Mouse (Mus musculus): Measurements from ENCODE around the gene Rnf130. TPM values are rescaled to one million over a fixed set of nuclear protein-coding genes. Genes with fewer than 3 reads are reported as not detected.

The Rnf130 gene
- polyA plus RNA-seq, 1 experiment from 2014 or later: 46.5 TPM

DNA sequence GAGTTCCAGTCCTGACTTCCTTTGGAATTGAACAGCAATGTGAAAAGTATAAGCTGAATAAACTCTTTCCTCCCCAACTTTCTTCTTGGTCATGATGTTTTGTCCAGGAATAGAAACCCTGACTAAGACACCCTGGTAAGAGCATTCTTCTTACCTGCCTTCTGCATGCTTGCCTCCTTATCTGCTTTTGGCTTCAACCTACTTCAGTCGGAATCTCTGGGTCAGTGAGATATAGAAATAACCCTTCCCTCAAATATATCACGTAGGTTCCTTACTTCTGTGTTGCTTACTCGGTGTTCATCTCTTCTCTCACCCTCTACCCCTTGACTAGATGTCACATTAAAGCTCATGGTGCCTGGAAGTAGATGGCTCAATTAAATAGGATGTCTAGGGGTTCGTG, 19.3 kb downstream of the Rnf130 start:
- Histone ChIP-seq H3K4me1 (replicated peaks; ENCODE audit: control insufficient read depth, insufficient read depth, low read length) (no peaks in the 10 kb centered on the region), H3K4me3 (ENCODE audit: low read depth, low read length) (no peak overlapping the region)

DNA sequence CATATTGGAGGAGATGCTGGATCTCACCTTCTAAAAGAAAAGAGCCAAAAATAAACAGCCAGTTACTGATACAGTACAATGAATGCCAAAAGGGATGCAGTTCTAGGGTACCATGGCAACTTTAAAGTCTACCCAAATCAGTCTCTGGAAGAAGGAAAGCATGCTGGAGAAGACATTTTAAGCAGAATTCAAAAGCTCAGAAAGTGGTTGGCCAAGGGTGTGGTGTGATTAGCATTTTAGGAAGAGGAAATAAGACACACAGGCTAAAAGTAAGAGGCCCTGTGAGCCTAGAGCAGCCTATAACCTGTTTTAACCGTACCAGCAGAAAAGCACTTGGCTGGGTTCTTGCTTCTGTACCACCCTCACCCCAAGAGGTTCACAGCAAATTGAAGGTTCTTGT, 22.5 kb downstream of the Rnf130 start:
- H3K4me1 ChIP-seq (replicated peaks; ENCODE audit: control insufficient read depth, insufficient read depth, low read length): no peaks in the 10 kb centered on the region
- 70% methylated on average over 1 of the region's 1 CpGs for WGBS
- no peak overlapping the region for H3K9ac ChIP-seq (ENCODE audit: low read depth, low read length)
- no peak overlapping the region for H3K4me3 ChIP-seq (ENCODE audit: low read depth, low read length)
- H3K4me2 ChIP-seq (replicated peaks; ENCODE audit: low read depth): no peak overlapping the region
- ATAC-seq: no peak
- no peak overlapping the region for H3K27ac ChIP-seq (ENCODE audit: low read depth, low read length)
- no peaks in the 10 kb centered on the region for H3K36me3 ChIP-seq (ENCODE audit: control insufficient read depth, insufficient read depth)
- no peak for TF ChIP-seq CTCF (IDR thresholded peaks at IDR 0.05; ENCODE audit: low read depth)
- H3K27me3 ChIP-seq (replicated peaks; ENCODE audit: control insufficient read depth, insufficient read depth, low read length): no peaks in the 10 kb centered on the region
- no peaks in the 10 kb centered on the region for H3K9me3 ChIP-seq (ENCODE audit: control insufficient read depth)

More for the DNA sequence above, 19.3 kb downstream of the Rnf130 start:
- no peak for TF ChIP-seq CTCF (IDR thresholded peaks at IDR 0.05; ENCODE audit: low read depth)
- WGBS: 84% methylated on average over 4 of the region's 4 CpGs
- H3K4me2 ChIP-seq (replicated peaks; ENCODE audit: low read depth): no peak overlapping the region
- ATAC-seq: no peak
- H3K36me3 ChIP-seq (ENCODE audit: control insufficient read depth, insufficient read depth): no peaks in the 10 kb centered on the region
- H3K9ac ChIP-seq (ENCODE audit: low read depth, low read length): no peak overlapping the region
- no peaks in the 10 kb centered on the region for H3K9me3 ChIP-seq (ENCODE audit: control insufficient read depth)
- no peak overlapping the region for H3K27ac ChIP-seq (ENCODE audit: low read depth, low read length)
- H3K27me3 ChIP-seq (replicated peaks; ENCODE audit: control insufficient read depth, insufficient read depth, low read length): no peaks in the 10 kb centered on the region

DNA sequence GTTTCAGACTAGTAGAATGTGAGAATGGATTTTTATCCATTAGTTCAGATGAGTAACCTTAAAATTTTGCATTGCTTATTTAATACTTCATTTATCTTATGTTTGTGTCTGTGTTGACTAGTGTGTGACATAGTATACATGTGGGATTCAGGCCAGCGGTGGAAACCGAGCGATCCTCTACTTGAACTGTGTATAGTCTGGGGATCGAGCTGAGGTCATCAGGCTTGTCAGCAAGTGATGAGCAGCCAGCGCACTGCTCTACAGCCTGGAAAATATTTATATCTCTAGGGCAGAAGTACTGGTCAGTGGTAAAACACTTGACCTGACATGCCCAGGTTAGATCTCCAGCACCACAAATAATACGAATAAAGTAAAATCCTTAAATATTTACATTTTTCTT, 23.0 kb downstream of the Rnf130 start:
- Histone ChIP-seq H3K4me2 (replicated peaks; ENCODE audit: low read depth) (no peak overlapping the region), H3K9ac (ENCODE audit: low read depth, low read length) (no peak overlapping the region), H3K27me3 (replicated peaks; ENCODE audit: control insufficient read depth, insufficient read depth, low read length) (no peaks in the 10 kb centered on the region), H3K4me3 (ENCODE audit: low read depth, low read length) (no peak overlapping the region), H3K4me1 (replicated peaks; ENCODE audit: control insufficient read depth, insufficient read depth, low read length) (no peaks in the 10 kb centered on the region), H3K9me3 (ENCODE audit: control insufficient read depth) (no peaks in the 10 kb centered on the region), H3K36me3 (ENCODE audit: control insufficient read depth, insufficient read depth) (no peaks in the 10 kb centered on the region), H3K27ac (ENCODE audit: low read depth, low read length) (no peak overlapping the region)
- no peak for TF ChIP-seq CTCF (IDR thresholded peaks at IDR 0.05; ENCODE audit: low read depth)
- 65% methylated on average over 6 of the region's 6 CpGs for WGBS
- no peak for ATAC-seq

DNA sequence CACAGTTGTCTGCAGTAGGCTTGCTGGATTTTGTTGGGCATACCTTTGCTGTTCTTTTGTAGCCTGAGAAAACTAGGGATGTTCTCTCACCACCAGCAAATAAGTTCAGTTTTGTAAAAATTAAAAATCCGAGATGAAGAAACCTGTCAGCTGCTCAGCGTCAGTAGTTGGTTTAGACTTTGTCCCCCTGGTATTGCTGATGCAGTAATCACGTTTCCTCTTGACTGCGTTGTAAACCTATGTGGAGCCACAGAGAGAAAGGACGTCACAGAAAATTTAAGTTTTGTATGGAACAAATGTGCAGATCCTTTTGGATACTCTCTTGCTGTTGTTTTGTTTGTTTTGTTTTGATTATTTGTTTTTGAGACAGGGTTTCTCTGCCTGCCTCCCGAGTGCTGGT, 25.2 kb downstream of the Rnf130 start:
- Histone ChIP-seq H3K4me3 (ENCODE audit: low read depth, low read length) (no peak overlapping the region), H3K9ac (ENCODE audit: low read depth, low read length) (no peak overlapping the region), H3K27me3 (replicated peaks; ENCODE audit: control insufficient read depth, insufficient read depth, low read length) (no peaks in the 10 kb centered on the region), H3K4me1 (replicated peaks; ENCODE audit: control insufficient read depth, insufficient read depth, low read length) (no peaks in the 10 kb centered on the region), H3K9me3 (ENCODE audit: control insufficient read depth) (no peaks in the 10 kb centered on the region), H3K27ac (ENCODE audit: low read depth, low read length) (no peak overlapping the region), H3K36me3 (ENCODE audit: control insufficient read depth, insufficient read depth) (peaks cover 6% of the 10 kb centered on the region; the same call in 1 of the 2 replicates), H3K4me2 (replicated peaks; ENCODE audit: low read depth) (peak overlapping the region; percentile 24; the same call in 1 of the 2 replicates)
- 35% methylated on average over 6 of the region's 6 CpGs for WGBS
- ATAC-seq: no peak
- TF ChIP-seq CTCF (IDR thresholded peaks at IDR 0.05; ENCODE audit: low read depth): no peak

DNA sequence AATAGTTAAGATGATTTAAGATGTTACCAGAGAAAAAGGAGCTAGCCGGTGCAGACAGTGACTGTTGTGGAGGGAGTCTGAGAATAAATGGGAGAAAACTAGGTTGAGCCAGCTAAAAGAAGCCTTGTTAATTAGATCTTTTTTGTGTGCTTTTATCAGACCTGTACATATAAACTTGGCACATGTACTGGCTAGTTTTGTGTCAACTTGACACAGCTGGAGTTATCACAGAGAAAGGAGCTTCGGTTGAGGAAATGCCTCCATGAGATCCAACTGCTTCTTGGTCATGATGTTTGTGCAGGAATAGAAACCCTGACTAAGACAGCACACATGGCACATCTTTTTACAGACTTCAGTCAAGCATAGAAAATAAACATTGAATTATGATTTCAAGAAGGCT, 32.6 kb downstream of the Rnf130 start:
- Histone ChIP-seq H3K4me1 (replicated peaks; ENCODE audit: control insufficient read depth, insufficient read depth, low read length) (no peaks in the 10 kb centered on the region), H3K36me3 (ENCODE audit: control insufficient read depth, insufficient read depth) (peaks cover 9% of the 10 kb centered on the region; the same call in 1 of the 2 replicates), H3K9me3 (ENCODE audit: control insufficient read depth) (no peaks in the 10 kb centered on the region), H3K9ac (ENCODE audit: low read depth, low read length) (no peak overlapping the region), H3K4me3 (ENCODE audit: low read depth, low read length) (no peak overlapping the region), H3K4me2 (replicated peaks; ENCODE audit: low read depth) (no peak overlapping the region), H3K27me3 (replicated peaks; ENCODE audit: control insufficient read depth, insufficient read depth, low read length) (no peaks in the 10 kb centered on the region), H3K27ac (ENCODE audit: low read depth, low read length) (no peak overlapping the region)
- ATAC-seq: no peak
- TF ChIP-seq CTCF (IDR thresholded peaks at IDR 0.05; ENCODE audit: low read depth): no peak
- WGBS: 75% methylated on average over 2 of the region's 2 CpGs

DNA sequence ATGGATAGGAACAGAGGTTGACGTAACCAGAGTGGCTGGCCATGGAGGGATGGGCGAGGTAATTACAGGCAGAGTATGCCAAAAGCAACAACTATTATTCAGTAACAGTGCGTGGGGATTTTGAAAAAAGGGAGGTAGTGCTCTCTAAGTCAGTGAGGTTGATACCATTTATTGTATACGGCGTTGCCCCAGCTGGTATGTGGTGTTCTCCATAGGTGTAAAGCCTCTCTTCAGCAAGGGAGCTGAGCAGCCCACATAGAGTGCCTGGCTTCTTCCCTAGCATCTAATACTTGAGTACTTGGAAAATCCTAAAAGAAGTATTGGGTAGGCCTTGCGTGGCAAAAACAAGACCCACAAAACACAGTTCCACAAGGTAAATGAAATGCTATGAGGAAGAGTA, 33.1 kb downstream of the Rnf130 start:
- Histone ChIP-seq H3K9ac (ENCODE audit: low read depth, low read length) (no peak overlapping the region), H3K27ac (ENCODE audit: low read depth, low read length) (no peak overlapping the region), H3K4me2 (replicated peaks; ENCODE audit: low read depth) (no peak overlapping the region), H3K4me1 (replicated peaks; ENCODE audit: control insufficient read depth, insufficient read depth, low read length) (no peaks in the 10 kb centered on the region), H3K9me3 (ENCODE audit: control insufficient read depth) (no peaks in the 10 kb centered on the region), H3K27me3 (replicated peaks; ENCODE audit: control insufficient read depth, insufficient read depth, low read length) (no peaks in the 10 kb centered on the region), H3K36me3 (ENCODE audit: control insufficient read depth, insufficient read depth) (peaks cover 9% of the 10 kb centered on the region; the same call in 1 of the 2 replicates), H3K4me3 (ENCODE audit: low read depth, low read length) (no peak overlapping the region)
- ATAC-seq: no peak
- TF ChIP-seq CTCF (IDR thresholded peaks at IDR 0.05; ENCODE audit: low read depth): no peak
- 94% methylated on average over 6 of the region's 6 CpGs for WGBS

DNA sequence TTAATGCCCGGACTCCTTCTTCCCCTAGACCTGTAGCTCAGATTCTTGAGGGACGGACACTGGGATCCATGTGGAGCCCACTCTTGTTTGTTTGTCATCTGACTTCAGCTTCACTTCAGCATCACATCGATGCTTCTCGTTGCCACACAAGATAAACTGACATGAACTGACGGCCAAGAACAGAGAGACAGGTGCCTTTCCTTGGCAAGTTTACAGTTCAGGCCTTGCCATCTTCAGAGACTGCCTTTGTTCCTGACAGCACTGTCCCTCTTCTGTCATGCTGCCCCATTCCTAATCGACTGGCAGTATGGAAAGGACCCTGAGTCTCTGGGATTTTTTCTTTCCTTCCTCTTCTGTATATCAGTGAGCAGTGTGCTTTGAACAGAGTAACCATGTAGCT, 33.9 kb downstream of the Rnf130 start:
- no peak for TF ChIP-seq CTCF (IDR thresholded peaks at IDR 0.05; ENCODE audit: low read depth)
- no peak for ATAC-seq
- no peaks in the 10 kb centered on the region for H3K27me3 ChIP-seq (replicated peaks; ENCODE audit: control insufficient read depth, insufficient read depth, low read length)
- 84% methylated on average over 6 of the region's 6 CpGs for WGBS
- no peaks in the 10 kb centered on the region for H3K9me3 ChIP-seq (ENCODE audit: control insufficient read depth)
- H3K4me3 ChIP-seq (ENCODE audit: low read depth, low read length): no peak overlapping the region
- no peak overlapping the region for H3K27ac ChIP-seq (ENCODE audit: low read depth, low read length)
- peaks cover 5% of the 10 kb centered on the region; the same call in 1 of the 2 replicates for H3K36me3 ChIP-seq (ENCODE audit: control insufficient read depth, insufficient read depth)
- no peaks in the 10 kb centered on the region for H3K4me1 ChIP-seq (replicated peaks; ENCODE audit: control insufficient read depth, insufficient read depth, low read length)
- H3K9ac ChIP-seq (ENCODE audit: low read depth, low read length): no peak overlapping the region
- H3K4me2 ChIP-seq (replicated peaks; ENCODE audit: low read depth): no peak overlapping the region
